Mouse (Mus musculus) spleen, postnatal 0 days (tissue): ENCODE data around the gene Thnsl2. TPM values are rescaled to one million over a fixed set of nuclear protein-coding genes. Genes with fewer than 3 reads are reported as not detected.

ENCODE experiments used
- polyA plus RNA-seq: library from polyadenylated mRNA; unstranded; fragments of >200 nt; fragmentation: Nextera tagmentation; extraction: Ambion mirVana; gene quantifications from 2 replicates; pipeline ENCODE4 v1.2.1, GENCODE M21; 2015

The Thnsl2 gene
- polyA plus RNA-seq, result 3.1 and 4.5 TPM in 2 replicates

GRCm38 (mm10) chr6:71143894-71144455 lies at the start of gene Thnsl2:
Thnsl2 (minus strand) TSS chr6:71144439.

Other genes starting within 250 kb of the Thnsl2 start
- not detected in 2 replicates for gene Tex37, start 225.5 kb downstream of the Thnsl2 start, polyA plus RNA-seq
- not detected in 2 replicates for gene Foxi3, start 187.9 kb downstream of the Thnsl2 start, polyA plus RNA-seq
- 2.4 and 3.9 TPM in 2 replicates for gene Fabp1, start 55.4 kb upstream of the Thnsl2 start, polyA plus RNA-seq
- 37.6 and 41.8 TPM in 2 replicates for gene Krcc1, start 127.2 kb upstream of the Thnsl2 start, polyA plus RNA-seq
- gene Smyd1, start 177.8 kb upstream of the Thnsl2 start, polyA plus RNA-seq, result 0.32 and 0.81 TPM in 2 replicates
- 0.18 and 0.25 TPM in 2 replicates for gene Cd8b1, start 178.3 kb upstream of the Thnsl2 start, polyA plus RNA-seq
- 0.24 and 0.29 TPM in 2 replicates for gene Cd8a, start 229.0 kb upstream of the Thnsl2 start, polyA plus RNA-seq